ENCODE assay signal across 8 mouse cellular contexts in genomic region chr4:129672083-129672877, GRCm38 (mm10). TPM values are rescaled to one million over a fixed set of nuclear protein-coding genes. Genes with fewer than 3 reads are reported as not detected.
DNase-seq lines count a peak whose midpoint lies in the region; ATAC-seq lines count a peak whose summit lies in the region.

Gene Kpna6, minus strand, starts transcription at chr4:129672767.

- peaks cover 3% of the 10 kb centered on the region; the same call in 1 of the 2 replicates for H3K4me1 ChIP-seq in brown adipose tissue, adult 24 weeks (ENCODE audit: control insufficient read depth, insufficient read depth, insufficient read length, low read length)
- H3K4me1 ChIP-seq in heart, embryonic 14.5 days (ENCODE audit: control insufficient read depth in 2 of 2, insufficient read depth in 2 of 2, low read length in 2 of 2), result peaks cover 2 to 11% of the 10 kb centered on the region in 2 experiments; a peak in 3 of 4 replicates
- peaks cover 37% of the 10 kb centered on the region for H3K4me1 ChIP-seq in liver, embryonic 13.5 days (replicated peaks)
- peaks cover 17% of the 10 kb centered on the region for H3K4me1 ChIP-seq in stomach, embryonic 16.5 days (ENCODE audit: control insufficient read depth, insufficient read depth, low read length)

- H3K4me3 ChIP-seq in brown adipose tissue, adult 24 weeks (ENCODE audit: insufficient read depth, low read depth, low read length), result peak within 1 kb of the TSS; percentile 97
- H3K4me3 ChIP-seq in heart, embryonic 14.5 days (ENCODE audit: control insufficient read depth in 1 of 2, insufficient read depth in 1 of 2, low read depth in 1 of 2, low read length in 2 of 2), result peak within 1 kb of the TSS; percentile 87 to 99
- peak within 1 kb of the TSS; percentile 87 for H3K4me3 ChIP-seq in liver, embryonic 13.5 days (replicated peaks)
- peak within 1 kb of the TSS; percentile 100 for H3K4me3 ChIP-seq in stomach, embryonic 16.5 days (replicated peaks; ENCODE audit: low read length)

- H3K27ac ChIP-seq in brown adipose tissue, adult 24 weeks (replicated peaks; ENCODE audit: low read depth, low read length), result peak within 1 kb of the TSS; percentile 91
- peak within 1 kb of the TSS; percentile 96 to 97 for H3K27ac ChIP-seq in heart, embryonic 14.5 days (replicated peaks in 1 of 2; ENCODE audit: control insufficient read depth in 1 of 2, insufficient read depth in 1 of 2, low read depth in 2 of 2, low read length in 2 of 2)
- peak within 1 kb of the TSS; percentile 90 for H3K27ac ChIP-seq in liver, embryonic 13.5 days
- H3K27ac ChIP-seq in stomach, embryonic 16.5 days (ENCODE audit: low read length), result peak within 1 kb of the TSS; percentile 91

- peak; percentile 89 for DNase-seq in CD4-positive, CD25-positive, alpha-beta regulatory T cell, adult 2 months (ENCODE audit: low read depth, low spot score)
- peak; percentile 86 for DNase-seq in fibroblast of lung, adult 2 months (ENCODE audit: low read depth)
- DNase-seq in kidney, postnatal 14 days, result peak; percentile 93
- peak; percentile 77 for DNase-seq in liver, embryonic 13.5 days
- peak; percentile 93 for DNase-seq in neural tube, embryonic 10.5 days (ENCODE audit: extremely low spot score, low spot score)

- H3K27me3 ChIP-seq in heart, embryonic 14.5 days (ENCODE audit: control insufficient read depth, insufficient read depth, low read length), result no peaks in the 10 kb centered on the region
- H3K27me3 ChIP-seq in liver, embryonic 13.5 days, result no peaks in the 10 kb centered on the region
- no peaks in the 10 kb centered on the region for H3K27me3 ChIP-seq in stomach, embryonic 16.5 days (ENCODE audit: control insufficient read depth, insufficient read depth, low read length)

- H3K9me3 ChIP-seq in heart, embryonic 14.5 days (ENCODE audit: control insufficient read depth, low read length), result no peaks in the 10 kb centered on the region
- H3K9me3 ChIP-seq in liver, embryonic 13.5 days (replicated peaks), result no peaks in the 10 kb centered on the region
- no peaks in the 10 kb centered on the region for H3K9me3 ChIP-seq in stomach, embryonic 16.5 days (replicated peaks; ENCODE audit: control insufficient read depth, low read length)

- H3K4me2 ChIP-seq in heart, embryonic 14.5 days (ENCODE audit: low read length), result peak within 1 kb of the TSS; percentile 74
- peak within 1 kb of the TSS; percentile 84 for H3K4me2 ChIP-seq in liver, embryonic 13.5 days
- peak within 1 kb of the TSS; percentile 70 for H3K4me2 ChIP-seq in stomach, embryonic 16.5 days (ENCODE audit: low read depth, low read length)

- peak within 1 kb of the TSS; percentile 99 for H3K9ac ChIP-seq in heart, embryonic 14.5 days (ENCODE audit: low read length)
- H3K9ac ChIP-seq in liver, embryonic 13.5 days, result peak within 1 kb of the TSS; percentile 96
- peak within 1 kb of the TSS; percentile 97 for H3K9ac ChIP-seq in stomach, embryonic 16.5 days (ENCODE audit: low read length)

- peaks cover 20% of the 10 kb centered on the region for H3K36me3 ChIP-seq in heart, embryonic 14.5 days (ENCODE audit: control insufficient read depth, insufficient read depth, low read length)
- H3K36me3 ChIP-seq in liver, embryonic 13.5 days, result peaks cover 23% of the 10 kb centered on the region
- H3K36me3 ChIP-seq in stomach, embryonic 16.5 days (ENCODE audit: control insufficient read depth, insufficient read depth, low read length), result no peaks in the 10 kb centered on the region

- peak; percentile 84 for ATAC-seq in heart, embryonic 14.5 days (ENCODE audit: insufficient number of reproducible peaks, insufficient read depth, low FRiP score, low read depth)
- ATAC-seq in liver, embryonic 13.5 days (ENCODE audit: low read depth), result peak; percentile 80
- peak; percentile 94 for ATAC-seq in stomach, embryonic 16.5 days (ENCODE audit: insufficient read depth, low FRiP score)

- under 1% methylated on average over 62 of the region's 65 CpGs for WGBS in heart, embryonic 14.5 days
- WGBS in liver, embryonic 13.5 days (ENCODE audit: insufficient replicate concordance), result under 1% methylated on average over 65 of the region's 65 CpGs
- under 1% methylated on average over 65 of the region's 65 CpGs for WGBS in stomach, embryonic 16.5 days

RNA-seq across cellular contexts. Expression of gene Kpna6, which starts in this region (rescaled TPM):
- 45.7 and 75.5 TPM in 2 replicates for polyA plus RNA-seq in brown adipose tissue, adult 24 weeks (2012; ENCODE audit: insufficient read depth, insufficient read length, missing spikeins)
- 11.5 and 14.2 TPM in 2 replicates for polyA plus RNA-seq in heart, embryonic 14.5 days (2014; fragmentation: Nextera tagmentation; extraction: Ambion mirVana)
- polyA plus RNA-seq in liver, embryonic 13.5 days (2015; fragmentation: Nextera tagmentation; extraction: Ambion mirVana), result 7.2 and 9.0 TPM in 2 replicates
- polyA plus RNA-seq in stomach, embryonic 16.5 days (2015; fragmentation: Nextera tagmentation; extraction: Ambion mirVana), result 15.2 and 16.2 TPM in 2 replicates

Comparison
In these comparisons a context has a peak if more than half of its experiments do, and no peak if none do; other contexts are left out.
1. Peak in every context shown above with its lines: DNase-seq, ATAC-seq, H3K4me3 ChIP-seq and H3K27ac ChIP-seq.